Mouse (Mus musculus) intestine, embryonic 16.5 days (tissue): Measurements from ENCODE around the gene Tnfrsf1a. TPM values are rescaled to one million over a fixed set of nuclear protein-coding genes. Genes with fewer than 3 reads are reported as not detected.
A peak's percentile ranks its signal among the peaks of the same experiment; 100 is the strongest.

Source experiments
- ATAC-seq: fragments of 200-750 bp; cut with Nextera tagmentation; 2 replicates; pipeline ENCODE4 v1.8.0; 2017; ENCODE audit warnings: moderate TSS enrichment, moderate library complexity
- H3K27ac ChIP-seq: fragments of 300-500 bp; sonication (generic); 2 replicates; pipeline ENCODE4 v1.5.1; 2014; ENCODE audit warnings: mild to moderate bottlenecking, low read length
- H3K27me3 ChIP-seq: fragments of 300-500 bp; sonication (generic); replicated peaks from 2 replicates; pipeline ENCODE4 v1.6.1; 2014; ENCODE audit warnings: low read length, control low read depth, mixed read lengths; ENCODE audit not compliant: control insufficient read depth, insufficient read depth
- H3K36me3 ChIP-seq: fragments of 300-500 bp; sonication (generic); 2 replicates; pipeline ENCODE4 v1.6.1; 2014; ENCODE audit warnings: low read length, control low read depth; ENCODE audit not compliant: control insufficient read depth, insufficient read depth
- H3K4me1 ChIP-seq: fragments of 300-500 bp; sonication (generic); 2 replicates; pipeline ENCODE4 v1.6.1; 2014; ENCODE audit warnings: low read length, control low read depth, mixed read lengths; ENCODE audit not compliant: control insufficient read depth, insufficient read depth
- H3K4me2 ChIP-seq: fragments of 300-500 bp; sonication (generic); 2 replicates; pipeline ENCODE4 v1.6.1; 2014; ENCODE audit warnings: low read depth, low read length, control low read depth
- H3K4me3 ChIP-seq: fragments of 300-500 bp; sonication (generic); 2 replicates; pipeline ENCODE4 v1.5.1; 2014; ENCODE audit warnings: mild to moderate bottlenecking, low read length
- H3K9ac ChIP-seq: fragments of 300-500 bp; sonication (generic); 2 replicates; pipeline ENCODE4 v1.6.1; 2014; ENCODE audit warnings: low read depth, low read length
- H3K9me3 ChIP-seq: fragments of 300-500 bp; sonication (generic); 2 replicates; pipeline ENCODE4 v1.6.1; 2016; ENCODE audit warnings: low read length, control low read depth; ENCODE audit not compliant: control insufficient read depth
- WGBS: fragments of 180-500 bp; shearing (Covaris S2); extraction: QIAGEN DNeasy Blood & Tissue Kit; methylation state at CpG from one replicate; pipeline ENCODE4 v1.1.7; 2014; 5-methylcytosine and 5-hydroxymethylcytosine counted together
- polyA plus RNA-seq: library from polyadenylated mRNA; unstranded; fragments of >200 nt; fragmentation: Nextera tagmentation; extraction: Ambion mirVana; gene quantifications from 2 replicates; pipeline ENCODE4 v1.2.1, GENCODE M21; 2015

Tnfrsf1a gene
- polyA plus RNA-seq, 1 experiment from 2014 or later = 90.0 TPM

DNA sequence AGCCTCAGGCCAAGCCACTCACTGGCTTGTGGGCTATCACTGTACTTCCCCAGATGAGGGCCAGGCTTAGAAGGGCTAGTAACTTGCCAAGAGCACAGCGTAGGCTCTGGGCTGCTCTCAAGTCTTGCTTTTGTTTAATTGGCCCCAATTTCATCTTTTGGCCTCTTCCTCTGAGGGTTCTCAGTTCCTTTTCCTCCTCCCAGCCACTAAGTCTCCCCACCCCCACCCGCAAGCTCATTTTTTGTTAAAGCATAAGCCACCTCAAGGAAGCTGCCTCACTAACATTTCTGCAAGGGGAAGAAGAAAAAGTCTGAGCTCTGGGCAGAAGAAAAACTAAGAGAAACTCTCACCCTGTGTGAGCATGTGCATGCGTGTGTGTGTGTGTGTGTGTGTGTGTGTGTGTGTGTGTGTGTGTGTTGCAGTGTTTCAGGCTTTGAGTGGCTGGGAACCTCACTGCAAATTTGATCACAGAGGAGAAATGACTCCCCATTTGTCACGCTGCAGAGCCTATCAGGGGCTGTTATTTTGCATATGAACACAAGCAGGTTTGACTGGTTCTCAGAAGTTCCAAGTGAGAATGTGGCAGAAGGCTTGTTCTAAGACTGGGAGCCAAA lies 18.7 kb downstream of the Tnfrsf1a start:
- 49% methylated on average over 4 of the region's 4 CpGs for WGBS
- Histone ChIP-seq H3K36me3 (peaks cover 3% of the 10 kb centered on the region; the same call in 1 of the 2 replicates), H3K4me1 (peaks cover 35% of the 10 kb centered on the region), H3K4me2 (no peak overlapping the region), H3K9me3 (no peaks in the 10 kb centered on the region), H3K4me3 (no peak overlapping the region), H3K9ac (no peak overlapping the region), H3K27me3 (no peaks in the 10 kb centered on the region), H3K27ac (peak overlapping the region; percentile 37; the same call in 1 of the 2 replicates)
- peak; percentile 14; the same call in 1 of the 2 replicates for ATAC-seq

DNA sequence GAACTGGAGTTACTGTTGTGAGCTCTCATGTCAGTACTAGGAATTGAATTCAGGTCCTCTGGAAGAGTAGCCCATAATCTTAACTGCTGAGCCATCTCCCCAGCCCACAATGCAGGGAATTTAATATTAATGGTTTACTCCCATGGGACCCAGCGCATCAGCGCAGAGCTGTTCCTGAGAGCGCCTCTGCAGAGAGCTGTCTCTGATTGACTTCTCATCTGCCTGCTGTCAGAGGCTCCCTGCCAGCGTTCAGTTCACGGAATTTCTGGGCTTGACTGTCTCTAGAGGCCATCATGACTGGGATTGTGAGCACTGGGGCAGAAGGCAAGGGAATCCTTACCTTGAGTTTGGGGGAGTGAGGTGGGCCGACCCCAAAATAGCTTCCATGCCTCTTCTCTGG lies 27.9 kb downstream of the Tnfrsf1a start:
- peaks cover 36% of the 10 kb centered on the region for H3K4me1 ChIP-seq
- no peak overlapping the region for H3K4me3 ChIP-seq
- no peak overlapping the region for H3K27ac ChIP-seq
- WGBS = 61% methylated on average over 6 of the region's 6 CpGs
- no peak for ATAC-seq
- H3K36me3 ChIP-seq = peaks cover 3% of the 10 kb centered on the region; the same call in 1 of the 2 replicates
- peak overlapping the region; percentile 57; the same call in 1 of the 2 replicates for H3K9ac ChIP-seq
- peaks cover 12% of the 10 kb centered on the region; the same call in 1 of the 2 replicates for H3K27me3 ChIP-seq
- H3K9me3 ChIP-seq = no peaks in the 10 kb centered on the region
- no peak overlapping the region for H3K4me2 ChIP-seq

DNA sequence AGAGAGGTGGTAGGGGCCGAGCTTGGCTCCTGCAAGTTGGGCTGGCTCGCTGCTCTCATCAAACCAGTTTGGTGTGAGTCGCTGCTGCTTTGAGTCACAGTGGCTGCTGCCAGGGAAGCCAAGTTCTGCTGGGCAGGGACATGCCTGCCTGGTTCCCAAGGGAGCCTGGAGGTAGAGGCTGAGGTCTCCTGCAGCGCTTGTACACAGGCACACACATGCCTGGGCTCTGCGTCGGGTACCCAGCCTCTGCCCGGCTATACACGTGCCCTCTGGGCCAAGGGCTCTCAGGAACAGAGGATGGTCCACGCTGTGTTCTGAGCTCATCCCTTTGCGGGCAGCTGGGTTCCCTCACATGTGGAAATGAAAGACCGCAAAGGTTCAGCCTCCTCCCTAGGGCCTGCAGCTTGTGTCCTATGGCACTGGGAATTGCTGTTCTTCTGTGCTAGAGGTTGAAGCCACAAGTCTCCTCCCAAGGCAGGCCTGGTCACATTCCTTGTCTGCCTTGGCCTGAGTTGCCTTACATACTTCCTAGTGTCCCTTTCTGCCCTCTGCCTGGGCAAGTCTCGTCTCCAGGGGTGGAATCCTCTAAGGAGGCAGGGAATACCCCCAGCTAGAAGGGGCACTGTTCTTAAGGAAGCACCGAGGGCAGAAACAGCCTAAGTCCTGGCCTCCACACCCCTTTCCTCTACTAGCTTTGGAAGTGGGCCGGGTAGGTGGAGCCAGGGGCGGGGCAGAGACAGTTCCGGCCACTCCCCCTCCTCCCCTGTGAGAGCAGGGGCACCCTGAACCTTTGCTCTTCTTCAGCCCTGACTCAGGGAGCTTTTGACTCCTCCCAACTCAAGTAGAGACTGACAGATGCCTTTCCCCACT lies 28.7 kb downstream of the Tnfrsf1a start:
- peak overlapping the region; percentile 57 for H3K9ac ChIP-seq
- H3K27ac ChIP-seq = peak overlapping the region; percentile 85
- peak; percentile 75 for ATAC-seq
- no peaks in the 10 kb centered on the region for H3K36me3 ChIP-seq
- 35% methylated on average over 16 of the region's 16 CpGs for WGBS
- H3K27me3 ChIP-seq = peaks cover 12% of the 10 kb centered on the region; the same call in 1 of the 2 replicates
- H3K4me2 ChIP-seq = peak overlapping the region; percentile 73
- H3K9me3 ChIP-seq = no peaks in the 10 kb centered on the region
- H3K4me1 ChIP-seq = peaks cover 39% of the 10 kb centered on the region
- H3K4me3 ChIP-seq = peak overlapping the region; percentile 26

DNA sequence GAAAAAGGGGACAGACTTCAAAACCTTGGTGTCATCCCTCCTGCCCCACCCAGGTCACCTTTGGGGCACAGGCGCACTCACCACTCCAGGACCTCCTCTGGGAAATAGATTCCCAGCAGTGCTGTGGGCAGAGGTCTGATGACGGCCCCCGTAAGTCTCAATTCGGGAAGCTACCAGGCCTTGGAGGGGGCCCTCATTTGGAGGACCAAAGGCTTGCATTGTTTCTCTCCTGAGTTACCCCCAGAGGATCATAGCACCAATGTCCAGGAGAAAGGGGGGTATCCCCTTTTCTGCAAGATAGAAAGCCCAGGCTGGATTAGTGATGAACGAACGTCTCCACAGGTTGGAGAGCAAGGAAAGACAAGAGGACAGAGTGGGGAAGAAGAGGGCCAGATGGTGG lies 29.5 kb downstream of the Tnfrsf1a start:
- no peak for ATAC-seq

DNA sequence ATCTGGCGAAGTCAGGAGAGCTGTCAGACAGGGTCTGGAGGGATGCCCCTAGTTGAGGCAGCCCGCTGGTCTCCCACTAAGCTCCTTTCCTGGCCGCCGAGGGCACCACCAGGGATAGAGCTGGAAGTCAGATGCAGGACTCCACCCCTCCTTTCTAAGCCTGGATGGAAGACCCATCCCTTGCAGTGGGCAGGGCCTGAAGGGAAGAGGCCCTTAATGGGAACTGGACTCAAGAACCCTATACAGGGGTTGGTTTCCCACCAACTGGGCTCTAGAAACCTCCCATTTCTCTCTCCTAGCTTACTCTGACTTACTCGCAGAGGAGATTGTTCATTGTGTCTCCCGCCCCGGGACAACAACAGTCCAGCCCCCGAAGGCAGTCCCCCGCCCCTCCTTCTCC lies 30.6 kb downstream of the Tnfrsf1a start:
- no peaks in the 10 kb centered on the region for H3K9me3 ChIP-seq
- no peaks in the 10 kb centered on the region for H3K36me3 ChIP-seq
- peak; percentile 37 for ATAC-seq
- H3K27ac ChIP-seq = peak overlapping the region; percentile 70
- peaks cover 12% of the 10 kb centered on the region; the same call in 1 of the 2 replicates for H3K27me3 ChIP-seq
- H3K4me2 ChIP-seq = peak overlapping the region; percentile 73
- peak overlapping the region; percentile 65 for H3K9ac ChIP-seq
- H3K4me3 ChIP-seq = peak overlapping the region; percentile 52
- peaks cover 39% of the 10 kb centered on the region for H3K4me1 ChIP-seq
- 8% methylated on average over 9 of the region's 9 CpGs for WGBS

More for the DNA sequence above, 29.5 kb downstream of the Tnfrsf1a start:
- H3K36me3 ChIP-seq = no peaks in the 10 kb centered on the region
- H3K4me1 ChIP-seq = peaks cover 39% of the 10 kb centered on the region
- peak overlapping the region; percentile 18 for H3K4me3 ChIP-seq
- H3K9me3 ChIP-seq = no peaks in the 10 kb centered on the region
- H3K9ac ChIP-seq = no peak overlapping the region
- WGBS = 31% methylated on average over 6 of the region's 6 CpGs
- H3K4me2 ChIP-seq = peak overlapping the region; percentile 73
- H3K27ac ChIP-seq = peak overlapping the region; percentile 54
- peaks cover 12% of the 10 kb centered on the region; the same call in 1 of the 2 replicates for H3K27me3 ChIP-seq

GRCm38 (mm10) chr6:125380372-125381360 lies 31.5 kb downstream of the Tnfrsf1a start, which contains the start of gene Plekhg6:
TSS of gene Plekhg6 (minus strand) at chr6:125380793.
- H3K9me3 ChIP-seq = no peaks in the 10 kb centered on the region
- peak within 1 kb of the TSS; percentile 65 for H3K9ac ChIP-seq
- ATAC-seq = peak; percentile 79
- 10% methylated on average over 39 of the region's 40 CpGs for WGBS
- peak within 1 kb of the TSS; percentile 52 for H3K4me3 ChIP-seq
- H3K27ac ChIP-seq = peak within 1 kb of the TSS; percentile 70
- peaks cover 39% of the 10 kb centered on the region for H3K4me1 ChIP-seq
- peak within 1 kb of the TSS; percentile 73 for H3K4me2 ChIP-seq
- no peaks in the 10 kb centered on the region for H3K36me3 ChIP-seq
- H3K27me3 ChIP-seq = peaks cover 12% of the 10 kb centered on the region; the same call in 1 of the 2 replicates

DNA sequence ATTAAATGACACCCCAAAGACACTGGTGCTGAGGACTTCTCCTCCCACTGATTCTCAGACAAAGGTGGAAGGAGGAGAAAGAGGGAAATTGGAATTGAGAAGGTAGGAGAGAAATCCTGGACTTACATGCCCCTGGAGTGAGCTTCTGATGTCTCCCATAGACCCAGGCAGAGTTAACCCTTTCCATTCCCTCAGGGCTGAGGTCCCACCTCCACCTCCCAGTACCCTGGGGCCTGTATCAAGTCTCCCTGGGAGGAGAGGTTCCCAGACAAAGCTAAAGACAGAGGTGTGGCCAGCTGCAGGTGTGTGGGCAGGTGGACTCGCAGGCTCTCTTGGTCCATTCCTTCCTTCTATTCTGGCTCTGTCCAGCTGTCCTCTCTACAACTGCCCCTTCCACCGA lies 32.9 kb downstream of the Tnfrsf1a start:
- Histone ChIP-seq H3K9ac (no peak overlapping the region), H3K4me3 (no peak overlapping the region), H3K36me3 (no peaks in the 10 kb centered on the region), H3K27me3 (peaks cover 12% of the 10 kb centered on the region; the same call in 1 of the 2 replicates), H3K4me2 (no peak overlapping the region), H3K4me1 (peaks cover 46% of the 10 kb centered on the region), H3K9me3 (no peaks in the 10 kb centered on the region), H3K27ac (no peak overlapping the region)
- 61% methylated on average over 2 of the region's 2 CpGs for WGBS
- ATAC-seq = no peak

GRCm38 (mm10) chr6:125385066-125385974 lies 36.2 kb downstream of the Tnfrsf1a start:
- no peaks in the 10 kb centered on the region for H3K9me3 ChIP-seq
- no peak overlapping the region for H3K9ac ChIP-seq
- WGBS = 70% methylated on average over 11 of the region's 11 CpGs
- peaks cover 7% of the 10 kb centered on the region; the same call in 1 of the 2 replicates for H3K27me3 ChIP-seq
- no peak overlapping the region for H3K27ac ChIP-seq
- H3K4me2 ChIP-seq = no peak overlapping the region
- H3K4me1 ChIP-seq = peaks cover 18% of the 10 kb centered on the region
- H3K4me3 ChIP-seq = no peak overlapping the region
- H3K36me3 ChIP-seq = no peaks in the 10 kb centered on the region
- ATAC-seq = no peak
